Comparison of ENCODE assay signal across 23 mouse cellular contexts in the genomic region with DNA sequence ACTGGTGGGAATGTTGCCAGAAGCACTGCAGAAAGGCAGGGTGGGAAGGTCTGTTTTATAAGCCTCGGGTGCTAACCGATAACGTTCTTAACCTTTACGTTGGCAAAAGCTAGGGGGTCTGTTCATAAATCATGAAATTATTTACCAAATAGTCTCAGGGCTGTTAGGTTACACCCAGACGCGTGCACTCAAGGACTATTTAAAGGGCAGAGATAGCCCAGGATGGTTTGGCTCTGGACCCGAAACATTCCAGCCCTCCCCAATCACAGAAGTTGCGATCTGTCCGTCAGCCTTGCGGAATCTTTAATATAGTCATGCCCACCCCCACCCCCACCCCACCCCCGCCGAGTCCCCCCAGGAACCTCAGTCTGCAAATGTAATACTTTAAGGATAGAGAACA. TPM values are rescaled to one million over a fixed set of nuclear protein-coding genes. Genes with fewer than 3 reads are reported as not detected.
A peak's percentile ranks its signal among the peaks of the same experiment; 100 is the strongest.
DNase-seq lines count a peak whose midpoint lies in the region; ATAC-seq lines count a peak whose summit lies in the region.
"Had no signal": no experiment of that assay in that cellular context is flagged by ENCODE, and none has a peak within 500 bp of the region (broad histone marks: within the 10 kb centered on the region; RNA-seq: fewer than 3 reads in every experiment).

No protein-coding gene starts in this region.

- no peak for ATAC-seq in embryonic facial prominence, embryonic 14.5 days (ENCODE audit: low read depth)
- ATAC-seq in heart, embryonic 14.5 days (ENCODE audit: insufficient number of reproducible peaks, insufficient read depth, low FRiP score, low read depth), result no peak
- ATAC-seq: CD4-positive, CD25-positive, alpha-beta regulatory T cell, adult 4 months; forebrain, embryonic 13.5 days; intestine, embryonic 15.5 days had no signal

- no peak overlapping the region for H3K4me2 ChIP-seq in embryonic facial prominence, embryonic 14.5 days (ENCODE audit: low read depth, low read length)
- peak overlapping the region; percentile 43 for H3K4me2 ChIP-seq in heart, embryonic 14.5 days (ENCODE audit: low read length)
- H3K4me2 ChIP-seq: embryonic facial prominence, embryonic 13.5 days; forebrain, embryonic 13.5 days; hindbrain, embryonic 14.5 days; intestine, embryonic 15.5 days had no signal

- no peaks in the 10 kb centered on the region for H3K36me3 ChIP-seq in embryonic facial prominence, embryonic 14.5 days (ENCODE audit: control insufficient read depth, insufficient read depth, low read length)
- no peaks in the 10 kb centered on the region for H3K36me3 ChIP-seq in embryonic facial prominence, embryonic 10.5 days (replicated peaks)
- H3K36me3 ChIP-seq in heart, embryonic 14.5 days (ENCODE audit: control insufficient read depth, insufficient read depth, low read length), result no peaks in the 10 kb centered on the region
- H3K36me3 ChIP-seq: embryonic facial prominence, embryonic 13.5 days; G1E; hindbrain, embryonic 10.5 days; intestine, embryonic 15.5 days had no signal

- H3K9ac ChIP-seq in embryonic facial prominence, embryonic 14.5 days (ENCODE audit: low read depth, low read length), result no peak overlapping the region
- H3K9ac ChIP-seq in heart, embryonic 14.5 days (ENCODE audit: low read length), result no peak overlapping the region
- H3K9ac ChIP-seq: embryonic facial prominence, embryonic 13.5 days; forebrain, embryonic 13.5 days; hindbrain, embryonic 14.5 days; intestine, embryonic 15.5 days had no signal

- no peak overlapping the region for H3K27ac ChIP-seq in embryonic facial prominence, embryonic 14.5 days (replicated peaks; ENCODE audit: low read depth, low read length)
- no peak overlapping the region for H3K27ac ChIP-seq in embryonic facial prominence, embryonic 10.5 days (replicated peaks)
- no peak overlapping the region for H3K27ac ChIP-seq in heart, embryonic 14.5 days (replicated peaks in 1 of 2; ENCODE audit: control insufficient read depth in 1 of 2, insufficient read depth in 1 of 2, low read depth in 2 of 2, low read length in 2 of 2)
- H3K27ac ChIP-seq: embryonic facial prominence, embryonic 13.5 days; forebrain, embryonic 13.5 days; gastrocnemius, adult 2 months; hindbrain, embryonic 10.5 days; hindbrain, embryonic 14.5 days; intestine, embryonic 15.5 days had no signal

- no peaks in the 10 kb centered on the region for H3K9me3 ChIP-seq in embryonic facial prominence, embryonic 14.5 days (ENCODE audit: control insufficient read depth, low read length)
- no peaks in the 10 kb centered on the region for H3K9me3 ChIP-seq in embryonic facial prominence, embryonic 10.5 days
- no peaks in the 10 kb centered on the region for H3K9me3 ChIP-seq in heart, embryonic 14.5 days (ENCODE audit: control insufficient read depth, low read length)
- H3K9me3 ChIP-seq: embryonic facial prominence, embryonic 13.5 days; forebrain, embryonic 13.5 days; G1E; hindbrain, embryonic 10.5 days; intestine, embryonic 15.5 days had no signal

- peak; percentile 11 for DNase-seq in embryonic facial prominence, embryonic 14.5 days (ENCODE audit: low spot score)
- DNase-seq in embryonic facial prominence, embryonic 10.5 days (ENCODE audit: low spot score), result no peak
- no peak for DNase-seq in heart, adult 18-20 months
- peak; percentile 28 to 39 for DNase-seq in heart, postnatal 10 days
- DNase-seq in heart, adult 9 months (ENCODE audit: low spot score in 2 of 2), result no peak
- peak; percentile 66 for DNase-seq in NIH3T3 (ENCODE audit: low read depth)
- DNase-seq in cerebellum, postnatal 25 days, result no peak
- DNase-seq: adrenal gland, postnatal 10 days; B cell, adult 2 months; cerebellum, adult 11 months; cerebellum, adult 8-10 months; cerebellum, postnatal 14 days; gastrocnemius, adult 2 months; gastrocnemius, postnatal 25 days; kidney, adult 18-20 months had no signal

- no peaks in the 10 kb centered on the region for H3K27me3 ChIP-seq in embryonic facial prominence, embryonic 14.5 days (replicated peaks; ENCODE audit: control insufficient read depth, insufficient read depth, low read length)
- no peaks in the 10 kb centered on the region for H3K27me3 ChIP-seq in embryonic facial prominence, embryonic 10.5 days (replicated peaks; ENCODE audit: low read depth, poor library complexity, severe bottlenecking)
- no peaks in the 10 kb centered on the region for H3K27me3 ChIP-seq in heart, embryonic 14.5 days (ENCODE audit: control insufficient read depth, insufficient read depth, low read length)
- H3K27me3 ChIP-seq: embryonic facial prominence, embryonic 13.5 days; forebrain, embryonic 13.5 days; intestine, embryonic 15.5 days had no signal

- peaks cover 7% of the 10 kb centered on the region; the same call in 1 of the 2 replicates for H3K4me1 ChIP-seq in embryonic facial prominence, embryonic 14.5 days (ENCODE audit: control insufficient read depth, insufficient read depth, low read length)
- peaks cover 20% of the 10 kb centered on the region for H3K4me1 ChIP-seq in embryonic facial prominence, embryonic 10.5 days
- peaks cover 5 to 16% of the 10 kb centered on the region in 2 experiments; a peak in 2 of 4 replicates for H3K4me1 ChIP-seq in heart, embryonic 14.5 days (ENCODE audit: control insufficient read depth in 2 of 2, insufficient read depth in 2 of 2, low read length in 2 of 2)
- H3K4me1 ChIP-seq: forebrain, embryonic 13.5 days; intestine, embryonic 15.5 days had no signal

- intact Hi-C loops in heart, postnatal 10 days (cut with DNase I), result loop anchor here (5.0 kb wide), 1 partner anchor 42 kb away; no protein-coding TSS in a partner anchor

- 59% methylated on average over 12 of the region's 12 CpGs for WGBS in embryonic facial prominence, embryonic 14.5 days
- WGBS in embryonic facial prominence, embryonic 10.5 days, result 86% methylated on average over 12 of the region's 12 CpGs
- WGBS in heart, embryonic 14.5 days, result 41% methylated on average over 12 of the region's 12 CpGs

- H3K4me3 ChIP-seq in embryonic facial prominence, embryonic 14.5 days (ENCODE audit: low read depth, low read length), result no peak overlapping the region
- no peak overlapping the region for H3K4me3 ChIP-seq in embryonic facial prominence, embryonic 10.5 days
- no peak overlapping the region for H3K4me3 ChIP-seq in heart, embryonic 14.5 days (ENCODE audit: control insufficient read depth in 1 of 2, insufficient read depth in 1 of 2, low read depth in 1 of 2, low read length in 2 of 2)
- H3K4me3 ChIP-seq: embryonic facial prominence, embryonic 13.5 days; forebrain, embryonic 13.5 days; gastrocnemius, adult 2 months; hindbrain, embryonic 10.5 days; intestine, embryonic 15.5 days had no signal

RNA-seq across cellular contexts. Expression of a gene that starts 10.9 kb away (rescaled TPM):
- polyA plus RNA-seq in embryonic facial prominence, embryonic 14.5 days (2014; fragmentation: Nextera tagmentation; extraction: Ambion mirVana), result 14.8 and 18.2 TPM in 2 replicates
- 31.4 and 32.1 TPM in 2 replicates for polyA plus RNA-seq in embryonic facial prominence, embryonic 10.5 days (2016; fragmentation: Nextera tagmentation; extraction: Ambion mirVana)
- 31.1 and 31.8 TPM in 2 replicates for polyA plus RNA-seq in heart, embryonic 14.5 days (2014; fragmentation: Nextera tagmentation; extraction: Ambion mirVana)
- total RNA-seq in heart, adult 18-20 months (2021), result 10 to 100 TPM; 57.5 to 67.9 TPM
- 10 to 100 TPM; 42.9 to 46.9 TPM for total RNA-seq in heart, postnatal 10 days (2021)

RNA-seq across cellular contexts. Expression of a gene that starts 43.8 kb away (rescaled TPM):
- polyA plus RNA-seq in embryonic facial prominence, embryonic 14.5 days (2014; fragmentation: Nextera tagmentation; extraction: Ambion mirVana), result 137 and 145 TPM in 2 replicates
- 126 and 129 TPM in 2 replicates for polyA plus RNA-seq in embryonic facial prominence, embryonic 10.5 days (2016; fragmentation: Nextera tagmentation; extraction: Ambion mirVana)
- 128 and 141 TPM in 2 replicates for polyA plus RNA-seq in heart, embryonic 14.5 days (2014; fragmentation: Nextera tagmentation; extraction: Ambion mirVana)
- total RNA-seq in heart, adult 18-20 months (2021), result 100 to 1,000 TPM; 108 to 114 TPM
- 100 to 1,000 TPM; 112 to 117 TPM for total RNA-seq in heart, postnatal 10 days (2021)

RNA-seq across cellular contexts. Expression of a gene that starts 50.4 kb away (rescaled TPM):
- 1.2 and 1.8 TPM in 2 replicates for polyA plus RNA-seq in embryonic facial prominence, embryonic 14.5 days (2014; fragmentation: Nextera tagmentation; extraction: Ambion mirVana)
- 0.10 and 0.40 TPM in 2 replicates for polyA plus RNA-seq in embryonic facial prominence, embryonic 10.5 days (2016; fragmentation: Nextera tagmentation; extraction: Ambion mirVana)
- 1.3 TPM in 2 replicates for polyA plus RNA-seq in heart, embryonic 14.5 days (2014; fragmentation: Nextera tagmentation; extraction: Ambion mirVana)
- 10 to 100 TPM; 32.3 to 34.3 TPM for total RNA-seq in heart, adult 18-20 months (2021)
- total RNA-seq in heart, postnatal 10 days (2021), result 10 to 100 TPM; 28.8 to 34.0 TPM

Comparison
In these comparisons a context has a peak if more than half of its experiments do, and no peak if none do; other contexts are left out.
1. DNase-seq: peak in embryonic facial prominence, embryonic 14.5 days (single experiment), heart, postnatal 10 days (2 of 2) and NIH3T3 (single experiment); none in embryonic facial prominence, embryonic 10.5 days (single experiment), heart, adult 18-20 months (0 of 2), heart, adult 9 months (0 of 2) and cerebellum, postnatal 25 days (0 of 2).